Mouse (Mus musculus) olfactory bulb, adult 2 months (tissue): Measurements from ENCODE around the gene Pou3f1. TPM values are rescaled to one million over a fixed set of nuclear protein-coding genes. Genes with fewer than 3 reads are reported as not detected.

ENCODE experiments used
- H3K27ac ChIP-seq: fragments of 200-500 bp; 2 replicates; pipeline ENCODE4 v1.5.1; 2012; ENCODE audit warnings: low read depth, low read length; ENCODE audit not compliant: insufficient read depth
- H3K4me1 ChIP-seq: fragments of 200-500 bp; 2 replicates; pipeline ENCODE4 v1.6.1; 2012; ENCODE audit warnings: low read length; ENCODE audit not compliant: control insufficient read depth, insufficient read depth
- H3K4me3 ChIP-seq: fragments of 200-500 bp; 2 replicates; pipeline ENCODE4 v1.5.1; 2012; ENCODE audit warnings: mild to moderate bottlenecking, low read depth, low read length, moderate library complexity; ENCODE audit not compliant: insufficient read depth
- CTCF ChIP-seq: fragments of 200-500 bp; IDR thresholded peaks from 2 replicates; pipeline ENCODE4 v1.5.1; 2012; ENCODE audit warnings: low read depth, mild to moderate bottlenecking, low read length, moderate library complexity; ENCODE audit not compliant: insufficient read depth
- POLR2A ChIP-seq: fragments of 200-500 bp; IDR thresholded peaks from 2 replicates; pipeline ENCODE4 v1.6.1; 2012; ENCODE audit warnings: mild to moderate bottlenecking, low read depth, low read length, moderate library complexity; ENCODE audit not compliant: insufficient read depth
- WGBS: fragments of 180-500 bp; shearing (Covaris S2); methylation state at CpG from one replicate; pipeline ENCODE4 v1.1.7; 2018; 5-methylcytosine and 5-hydroxymethylcytosine counted together
- polyA plus RNA-seq: library from polyadenylated mRNA; stranded (reverse); fragments of >200 nt; gene quantifications from 2 replicates; pipeline ENCODE4 v1.2.4, GENCODE M21; 2012; ENCODE audit warnings: low replicate concordance; ENCODE audit not compliant: missing spikeins, insufficient read depth, insufficient read length

The Pou3f1 gene
- polyA plus RNA-seq, 1 experiment: not detected

DNA sequence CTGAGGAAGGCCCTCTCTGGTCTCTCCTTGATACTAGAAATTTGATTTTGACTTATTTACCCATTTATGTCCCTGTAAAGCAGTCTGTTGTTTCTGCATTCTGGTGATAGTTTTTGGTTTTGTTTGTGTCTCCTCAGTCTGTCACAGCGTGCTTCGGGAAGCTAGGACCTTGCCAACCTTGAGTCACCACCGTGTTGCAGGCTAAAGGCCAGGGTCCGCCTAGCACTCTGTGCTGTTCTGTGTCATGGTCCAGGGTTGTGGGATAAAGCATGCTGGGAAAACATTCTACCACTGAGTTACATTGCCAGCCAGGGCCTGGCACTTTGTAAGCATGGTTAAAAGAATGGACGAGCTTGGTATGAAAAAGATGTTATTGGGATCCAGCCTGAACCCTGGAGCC, 34.0 kb upstream of the Pou3f1 start:
- Histone ChIP-seq H3K27ac (no peak overlapping the region), H3K4me1 (peaks cover 23% of the 10 kb centered on the region), H3K4me3 (no peak overlapping the region)
- WGBS: 77% methylated on average over 5 of the region's 5 CpGs
- TF ChIP-seq POLR2A (no peak), CTCF (no peak)

- H3K4me3 ChIP-seq: no peak overlapping the region
- peaks cover 23% of the 10 kb centered on the region for H3K4me1 ChIP-seq
- TF ChIP-seq CTCF (no peak), POLR2A (no peak)
- WGBS: 63% methylated on average over 7 of the region's 7 CpGs
- H3K27ac ChIP-seq: no peak overlapping the region
Measured at GRCm38 (mm10) chr4:124624111-124624581, 32.5 kb upstream of the Pou3f1 start.

- TF ChIP-seq CTCF: no peak
- TF ChIP-seq POLR2A: no peak
- Histone ChIP-seq H3K4me3 (no peak overlapping the region), H3K4me1 (peaks cover 18% of the 10 kb centered on the region), H3K27ac (no peak overlapping the region)
- WGBS: 89% methylated on average over 1 of the region's 1 CpGs
Measured at GRCm38 (mm10) chr4:124626836-124627235, 29.8 kb upstream of the Pou3f1 start.

- 81% methylated on average over 4 of the region's 4 CpGs for WGBS
- TF ChIP-seq CTCF: no peak
Measured at GRCm38 (mm10) chr4:124631456-124631855, 25.2 kb upstream of the Pou3f1 start.

GRCm38 (mm10) chr4:124632856-124633255, 23.8 kb upstream of the Pou3f1 start:
- Histone ChIP-seq H3K4me3 (no peak overlapping the region), H3K27ac (no peak overlapping the region), H3K4me1 (no peaks in the 10 kb centered on the region)
- 82% methylated on average over 10 of the region's 10 CpGs for WGBS
- TF ChIP-seq POLR2A (no peak), CTCF (no peak)

More at GRCm38 (mm10) chr4:124631456-124631855, 25.2 kb upstream of the Pou3f1 start:
- Histone ChIP-seq H3K4me1 (peaks cover 2% of the 10 kb centered on the region; the same call in 1 of the 2 replicates), H3K27ac (no peak overlapping the region), H3K4me3 (no peak overlapping the region)

- 48% methylated on average over 9 of the region's 9 CpGs for WGBS
- TF ChIP-seq POLR2A (no peak), CTCF (no peak)
- no peak overlapping the region for H3K27ac ChIP-seq
- H3K4me1 ChIP-seq: no peaks in the 10 kb centered on the region
- no peak overlapping the region for H3K4me3 ChIP-seq
Measured at GRCm38 (mm10) chr4:124633281-124633680, 23.3 kb upstream of the Pou3f1 start.

DNA sequence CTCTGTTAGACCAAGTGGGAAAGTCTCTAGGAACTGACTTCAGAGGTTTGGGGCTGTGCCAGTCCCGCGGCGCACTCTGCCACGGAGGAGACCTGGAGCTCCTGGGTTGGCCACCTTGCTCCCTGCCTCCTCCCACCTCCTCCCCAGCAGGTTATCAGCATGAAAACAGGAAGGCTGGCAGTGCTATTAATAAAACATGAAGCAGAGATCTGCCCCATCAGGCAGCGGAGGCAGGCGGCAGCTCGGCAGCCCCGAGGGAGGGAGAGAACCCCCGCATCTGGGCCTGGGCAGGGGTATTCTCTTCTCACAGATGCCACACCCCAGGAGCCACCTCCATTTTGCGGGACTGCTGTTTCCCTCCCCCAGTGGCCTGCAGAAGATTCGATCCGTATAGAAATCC, 16.9 kb upstream of the Pou3f1 start:
- 0 out of 2 replicates have a peak, but pooled peaks cover 4% of the 10 kb centered on the region for H3K4me1 ChIP-seq
- WGBS: 38% methylated on average over 12 of the region's 12 CpGs
- no peak overlapping the region for H3K27ac ChIP-seq
- no peak overlapping the region for H3K4me3 ChIP-seq
- no peak for TF ChIP-seq CTCF
- no peak for TF ChIP-seq POLR2A

GRCm38 (mm10) chr4:124643859-124644258, 12.7 kb upstream of the Pou3f1 start:
- 85% methylated on average over 9 of the region's 9 CpGs for WGBS
- TF ChIP-seq POLR2A (no peak), CTCF (no peak)
- no peak overlapping the region for H3K27ac ChIP-seq

DNA sequence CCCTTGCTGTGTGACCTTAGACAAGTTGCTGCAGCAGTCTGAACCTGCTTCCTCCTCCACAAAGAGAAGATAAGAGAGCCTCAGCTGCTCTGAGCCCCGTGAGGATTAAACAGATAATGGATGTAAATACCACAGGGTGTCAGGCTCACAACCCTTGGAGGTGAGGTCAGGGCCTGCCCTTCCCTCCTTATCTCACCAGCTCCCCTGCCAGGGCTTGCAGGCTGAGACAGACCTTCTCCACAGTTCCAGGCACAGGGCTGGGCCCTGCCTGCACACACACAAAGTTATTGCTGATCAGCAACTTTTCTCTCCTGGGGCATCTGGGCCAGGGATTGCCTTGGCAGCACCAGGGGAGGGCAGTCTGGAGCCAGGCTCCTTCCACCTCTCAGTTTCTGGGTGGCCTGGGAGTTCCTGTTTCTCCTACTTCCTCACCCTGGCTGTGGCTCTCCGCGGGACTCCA, 11.6 kb upstream of the Pou3f1 start:
- Histone ChIP-seq H3K4me1 (no peaks in the 10 kb centered on the region), H3K4me3 (no peak overlapping the region), H3K27ac (no peak overlapping the region)
- no peak for TF ChIP-seq CTCF
- TF ChIP-seq POLR2A: no peak
- 65% methylated on average over 3 of the region's 3 CpGs for WGBS

More at GRCm38 (mm10) chr4:124643859-124644258, 12.7 kb upstream of the Pou3f1 start:
- H3K4me1 ChIP-seq: 0 out of 2 replicates have a peak, but pooled peaks cover 4% of the 10 kb centered on the region
- no peak overlapping the region for H3K4me3 ChIP-seq

GRCm38 (mm10) chr4:124646591-124646990, 10.0 kb upstream of the Pou3f1 start:
- TF ChIP-seq CTCF: no peak
- no peak overlapping the region for H3K4me3 ChIP-seq
- WGBS: 55% methylated on average over 8 of the region's 8 CpGs
- H3K4me1 ChIP-seq: no peaks in the 10 kb centered on the region
- no peak overlapping the region for H3K27ac ChIP-seq
